Mouse (Mus musculus): ENCODE results near the gene Kirrel2. TPM values are rescaled to one million over a fixed set of nuclear protein-coding genes. Genes with fewer than 3 reads are reported as not detected.
A peak's percentile ranks its signal among the peaks of the same experiment; 100 is the strongest.
"Not testable (repeated sequence)": the region's sequence is repeated elsewhere in the genome, so short reads cannot be mapped to it uniquely, and the experiment has no call there.

Gene Kirrel2
- polyA plus RNA-seq (2012; rRNA removed) = 0.18 and 0.27 TPM in 2 replicates

GRCm38 (mm10) chr7:30457629-30458330 is at the start of gene Kirrel2, which contains the start of gene Nphs1:
Kirrel2 (minus strand) TSS chr7:30457690.
Nphs1 (plus strand) TSS chr7:30458315.
- no peak within 1 kb of the TSS for H3K4me3 ChIP-seq (ENCODE audit: low read depth, low read length)
- no peak within 1 kb of the TSS for H3K27ac ChIP-seq (ENCODE audit: insufficient read depth, low read depth, low read length)
- peaks cover 47% of the 10 kb centered on the region for H3K27me3 ChIP-seq (ENCODE audit: control insufficient read depth, insufficient read depth, low read length)
- H3K36me3 ChIP-seq (ENCODE audit: control insufficient read depth, insufficient read depth, low read length) = no peaks in the 10 kb centered on the region
- 5% methylated on average over 16 of the region's 16 CpGs for WGBS
- peaks cover 13% of the 10 kb centered on the region for H3K4me1 ChIP-seq (ENCODE audit: control insufficient read depth, insufficient read depth, insufficient read length, low read length)
- TF ChIP-seq POLR2A (IDR thresholded peaks at IDR 0.05; ENCODE audit: low read depth, low read length) (no peak), CTCF (IDR thresholded peaks at IDR 0.05; ENCODE audit: extremely low read depth, insufficient read length, insufficient replicate concordance, low read depth, low read length) (no peak)

DNA sequence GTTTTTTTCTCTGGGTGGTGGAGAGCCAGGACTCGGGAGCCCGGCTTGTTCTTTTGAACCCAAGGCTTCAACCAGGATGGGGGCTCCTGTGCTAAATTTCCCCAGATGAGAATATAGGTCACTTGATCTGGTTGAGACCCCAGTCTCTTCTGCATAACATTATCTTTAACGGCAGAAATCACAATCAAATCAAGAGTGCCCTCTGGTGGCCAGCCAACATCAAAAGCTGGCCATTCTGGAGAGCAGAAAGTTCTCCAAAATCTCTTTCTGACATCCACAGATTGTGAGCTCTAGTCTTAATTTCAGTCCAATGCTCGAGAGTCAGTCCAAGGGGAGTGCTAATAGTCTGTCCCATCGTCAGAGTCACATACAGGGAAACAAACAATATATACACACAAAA is 43.7 kb upstream of the Kirrel2 start:
- 76% methylated on average over 5 of the region's 5 CpGs for WGBS
- TF ChIP-seq CTCF (IDR thresholded peaks at IDR 0.05; ENCODE audit: extremely low read depth, insufficient read length, insufficient replicate concordance, low read depth, low read length) = peak; percentile 27; the same call in 1 of the 2 replicates
- not testable (repeated sequence) for H3K27me3 ChIP-seq (ENCODE audit: control insufficient read depth, insufficient read depth, low read length)

GRCm38 (mm10) chr7:30495506-30496042 is 38.1 kb upstream of the Kirrel2 start:
- not testable (repeated sequence) for H3K27ac ChIP-seq (ENCODE audit: insufficient read depth, low read depth, low read length)

More for the DNA sequence above, 43.7 kb upstream of the Kirrel2 start:
- not testable (repeated sequence) for H3K4me3 ChIP-seq (ENCODE audit: low read depth, low read length); H3K27ac ChIP-seq (ENCODE audit: insufficient read depth, low read depth, low read length); H3K36me3 ChIP-seq (ENCODE audit: control insufficient read depth, insufficient read depth, low read length); H3K4me1 ChIP-seq (ENCODE audit: control insufficient read depth, insufficient read depth, insufficient read length, low read length)

GRCm38 (mm10) chr7:30493401-30493931 is 36.0 kb upstream of the Kirrel2 start, which contains the start of gene Prodh2:
Prodh2 (plus strand) TSS chr7:30493622.
- Histone ChIP-seq H3K4me3 (ENCODE audit: low read depth, low read length) (no peak within 1 kb of the TSS), H3K27me3 (ENCODE audit: control insufficient read depth, insufficient read depth, low read length) (no peaks in the 10 kb centered on the region), H3K27ac (ENCODE audit: insufficient read depth, low read depth, low read length) (no peak within 1 kb of the TSS), H3K4me1 (ENCODE audit: control insufficient read depth, insufficient read depth, insufficient read length, low read length) (peaks cover 4% of the 10 kb centered on the region), H3K36me3 (ENCODE audit: control insufficient read depth, insufficient read depth, low read length) (no peaks in the 10 kb centered on the region)
- TF ChIP-seq POLR2A (IDR thresholded peaks at IDR 0.05; ENCODE audit: low read depth, low read length) = no peak
- TF ChIP-seq CTCF (IDR thresholded peaks at IDR 0.05; ENCODE audit: extremely low read depth, insufficient read length, insufficient replicate concordance, low read depth, low read length) = 0 out of 2 replicates have a peak, but pooled peaks have one; percentile 3
- 28% methylated on average over 11 of the region's 11 CpGs for WGBS

More at GRCm38 (mm10) chr7:30495506-30496042, 38.1 kb upstream of the Kirrel2 start:
- not testable (repeated sequence) for H3K27me3 ChIP-seq (ENCODE audit: control insufficient read depth, insufficient read depth, low read length); H3K4me3 ChIP-seq (ENCODE audit: low read depth, low read length); H3K36me3 ChIP-seq (ENCODE audit: control insufficient read depth, insufficient read depth, low read length); H3K4me1 ChIP-seq (ENCODE audit: control insufficient read depth, insufficient read depth, insufficient read length, low read length)
- WGBS = 66% methylated on average over 5 of the region's 5 CpGs

- WGBS = 5% methylated on average over 4 of the region's 4 CpGs
Observed at GRCm38 (mm10) chr7:30492765-30493164, 35.3 kb upstream of the Kirrel2 start.

GRCm38 (mm10) chr7:30490957-30491307 is 33.4 kb upstream of the Kirrel2 start:
- TF ChIP-seq POLR2A (IDR thresholded peaks at IDR 0.05; ENCODE audit: low read depth, low read length) = no peak
- no peak for TF ChIP-seq CTCF (IDR thresholded peaks at IDR 0.05; ENCODE audit: extremely low read depth, insufficient read length, insufficient replicate concordance, low read depth, low read length)
- no peaks in the 10 kb centered on the region for H3K27me3 ChIP-seq (ENCODE audit: control insufficient read depth, insufficient read depth, low read length)
- peaks cover 4% of the 10 kb centered on the region for H3K4me1 ChIP-seq (ENCODE audit: control insufficient read depth, insufficient read depth, insufficient read length, low read length)
- no peaks in the 10 kb centered on the region for H3K36me3 ChIP-seq (ENCODE audit: control insufficient read depth, insufficient read depth, low read length)
- no peak overlapping the region for H3K27ac ChIP-seq (ENCODE audit: insufficient read depth, low read depth, low read length)
- no peak overlapping the region for H3K4me3 ChIP-seq (ENCODE audit: low read depth, low read length)
- 22% methylated on average over 6 of the region's 6 CpGs for WGBS

More at GRCm38 (mm10) chr7:30492765-30493164, 35.3 kb upstream of the Kirrel2 start:
- no peaks in the 10 kb centered on the region for H3K27me3 ChIP-seq (ENCODE audit: control insufficient read depth, insufficient read depth, low read length)
- peaks cover 4% of the 10 kb centered on the region for H3K4me1 ChIP-seq (ENCODE audit: control insufficient read depth, insufficient read depth, insufficient read length, low read length)
- H3K36me3 ChIP-seq (ENCODE audit: control insufficient read depth, insufficient read depth, low read length) = no peaks in the 10 kb centered on the region
- H3K4me3 ChIP-seq (ENCODE audit: low read depth, low read length) = no peak overlapping the region
- H3K27ac ChIP-seq (ENCODE audit: insufficient read depth, low read depth, low read length) = no peak overlapping the region
- TF ChIP-seq CTCF (IDR thresholded peaks at IDR 0.05; ENCODE audit: extremely low read depth, insufficient read length, insufficient replicate concordance, low read depth, low read length) (peak; percentile 70; the same call in 1 of the 2 replicates), POLR2A (IDR thresholded peaks at IDR 0.05; ENCODE audit: low read depth, low read length) (no peak)

- H3K36me3 ChIP-seq (ENCODE audit: control insufficient read depth, insufficient read depth, low read length) = no peaks in the 10 kb centered on the region
- no peaks in the 10 kb centered on the region for H3K27me3 ChIP-seq (ENCODE audit: control insufficient read depth, insufficient read depth, low read length)
- peaks cover 4% of the 10 kb centered on the region for H3K4me1 ChIP-seq (ENCODE audit: control insufficient read depth, insufficient read depth, insufficient read length, low read length)
- no peak overlapping the region for H3K27ac ChIP-seq (ENCODE audit: insufficient read depth, low read depth, low read length)
- H3K4me3 ChIP-seq (ENCODE audit: low read depth, low read length) = no peak overlapping the region
- TF ChIP-seq POLR2A (IDR thresholded peaks at IDR 0.05; ENCODE audit: low read depth, low read length) = no peak
- peak; percentile 57; the same call in 1 of the 2 replicates for TF ChIP-seq CTCF (IDR thresholded peaks at IDR 0.05; ENCODE audit: extremely low read depth, insufficient read length, insufficient replicate concordance, low read depth, low read length)
- 32% methylated on average over 16 of the region's 16 CpGs for WGBS
Observed at GRCm38 (mm10) chr7:30490251-30490956, 32.9 kb upstream of the Kirrel2 start.
